Mouse (Mus musculus) megakaryocyte, adult 5-6 weeks (primary cell): ENCODE data around the gene Cldn34c4. TPM values are rescaled to one million over a fixed set of nuclear protein-coding genes. Genes with fewer than 3 reads are reported as not detected.

Source experiments
- ATAC-seq: 2 replicates; pipeline ENCODE4 v1.8.0; 2016; ENCODE audit warnings: mild to moderate bottlenecking, inconsistent platforms; ENCODE audit not compliant: poor library complexity, severe bottlenecking
- total RNA-seq, 2 experiments: library from RNA; stranded (forward) in 1 of 2; stranded (reverse) in 1 of 2; fragments of 153-499, 151-499 nt in 1 of 2; fragments of 221-1000, 200-1000 nt in 1 of 2; gene quantifications; 2 replicates each; pipeline versions ENCODE4 v1.2.3 to v1.2.4; 2015 to 2017

The Cldn34c4 gene
- total RNA-seq (2015) (not detected in 2 replicates), total RNA-seq (2017) (not detected in 2 replicates)

- no peak for ATAC-seq
These were observed at the start of gene Cldn34c4 for GRCm38 (mm10) chrX:127736454-127736853. Cldn34c4 (minus strand) TSS chrX:127736554.

DNA sequence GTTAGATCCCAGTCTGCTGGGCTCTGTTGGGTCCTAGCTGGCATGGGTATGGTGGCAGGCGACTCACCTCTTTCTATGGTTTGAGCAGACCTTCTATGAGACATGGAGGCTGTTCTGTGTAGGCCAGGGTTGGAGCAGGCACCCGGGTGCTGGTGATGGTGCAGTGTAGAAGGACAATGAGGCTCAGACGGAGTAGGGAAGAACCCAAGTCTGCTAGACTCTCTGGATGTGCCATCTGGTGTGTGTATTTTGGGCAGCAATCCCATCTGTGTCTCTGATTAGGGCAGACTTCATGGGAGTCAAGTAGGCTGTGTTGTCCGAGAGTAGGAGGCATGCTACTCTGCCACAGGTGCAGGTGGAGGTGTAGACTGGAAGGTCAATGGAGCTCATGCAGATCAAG lies 10.7 kb upstream of the Cldn34c4 start:
- no peak for ATAC-seq
